Mouse (Mus musculus): ENCODE measurements around the gene Prkaca.

DNA sequence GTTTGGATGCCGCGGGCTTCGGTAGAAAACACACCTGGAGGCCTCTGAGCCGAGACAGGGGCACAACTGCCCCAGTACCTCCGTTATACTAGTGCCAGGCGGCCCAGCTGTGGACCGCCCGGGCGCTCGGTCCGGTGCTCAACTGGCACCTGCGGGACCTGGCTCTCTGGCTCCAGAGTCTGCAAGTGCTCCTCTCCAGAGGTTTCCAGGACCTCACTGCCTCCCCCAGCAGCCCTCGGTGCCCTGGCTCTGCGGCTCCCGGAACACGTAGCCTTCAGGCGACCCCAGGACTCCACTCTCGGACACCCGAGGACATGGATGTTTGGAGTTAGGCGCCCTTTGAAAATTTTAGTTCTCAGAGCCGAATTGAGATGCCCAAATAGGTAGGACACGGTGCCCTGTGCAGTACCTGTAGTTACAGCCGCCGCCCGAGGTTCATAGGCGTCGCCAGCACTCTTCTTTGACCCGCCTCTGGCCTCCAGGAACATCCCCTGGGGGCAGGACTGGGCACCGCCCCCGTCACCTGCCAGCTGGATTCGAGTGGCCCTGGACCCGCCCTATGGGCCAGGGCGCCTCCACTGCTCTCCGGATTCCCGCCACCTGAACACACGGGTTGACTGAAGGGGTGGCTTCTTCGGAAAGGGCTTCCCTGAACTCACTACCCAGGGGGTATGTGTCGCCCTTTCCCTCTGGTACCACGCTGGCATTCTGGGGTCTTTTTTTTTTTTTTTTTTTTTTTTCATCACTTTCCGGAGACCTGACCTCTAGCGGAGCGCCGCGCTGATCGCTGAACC is 39.1 kb downstream of the Prkaca start, which contains the start of gene 2210011C24Rik:
- TF ChIP-seq CTCF (IDR thresholded peaks at IDR 0.05; ENCODE audit: extremely low read depth, insufficient read depth, low read length) (no peak), POLR2A (IDR thresholded peaks at IDR 0.05; ENCODE audit: extremely low read depth, insufficient read depth, low read length) (no peak)
